Mouse (Mus musculus) heart, embryonic 12.5 days (tissue): ENCODE data around the gene Zcchc3. TPM values are rescaled to one million over a fixed set of nuclear protein-coding genes. Genes with fewer than 3 reads are reported as not detected.
"Not testable (repeated sequence)": the region's sequence is repeated elsewhere in the genome, so short reads cannot be mapped to it uniquely, and the experiment has no call there.

Experiments used
- ATAC-seq: fragments of 200-750 bp; cut with Nextera tagmentation; 2 replicates; pipeline ENCODE4 v1.8.0; 2017; ENCODE audit warnings: moderate TSS enrichment, moderate library complexity; ENCODE audit not compliant: insufficient number of reproducible peaks, low FRiP score
- H3K27ac ChIP-seq: fragments of 300-500 bp; sonication (generic); 2 replicates; pipeline ENCODE4 v1.5.1; 2016; ENCODE audit warnings: mild to moderate bottlenecking, moderate library complexity; ENCODE audit not compliant: poor library complexity, severe bottlenecking
- H3K27me3 ChIP-seq: fragments of 300-500 bp; sonication (generic); replicated peaks from 2 replicates; pipeline ENCODE4 v1.6.1; 2016; ENCODE audit warnings: mild to moderate bottlenecking, moderate library complexity
- H3K36me3 ChIP-seq: fragments of 300-500 bp; sonication (generic); 2 replicates; pipeline ENCODE4 v1.6.1; 2016; ENCODE audit warnings: mild to moderate bottlenecking, moderate library complexity
- H3K4me1 ChIP-seq: fragments of 300-500 bp; sonication (generic); replicated peaks from 2 replicates; pipeline ENCODE4 v1.6.1; 2016; ENCODE audit warnings: mild to moderate bottlenecking
- H3K4me2 ChIP-seq: fragments of 300-500 bp; sonication (generic); 2 replicates; pipeline ENCODE4 v1.6.1; 2016; ENCODE audit warnings: mild to moderate bottlenecking, moderate library complexity
- H3K4me3 ChIP-seq: fragments of 300-500 bp; sonication (generic); 2 replicates; pipeline ENCODE4 v1.5.1; 2016; ENCODE audit warnings: mild to moderate bottlenecking
- H3K9ac ChIP-seq: fragments of 300-500 bp; sonication (generic); 2 replicates; pipeline ENCODE4 v1.6.1; 2016; ENCODE audit warnings: mild to moderate bottlenecking, moderate library complexity
- H3K9me3 ChIP-seq: fragments of 300-500 bp; sonication (generic); replicated peaks from 2 replicates; pipeline ENCODE4 v1.6.1; 2016; ENCODE audit warnings: mild to moderate bottlenecking, moderate library complexity
- WGBS: fragments of 180-500 bp; shearing (Covaris S2); methylation state at CpG from one replicate; pipeline ENCODE4 v1.1.7; 2016; 5-methylcytosine and 5-hydroxymethylcytosine counted together
- polyA plus RNA-seq: library from polyadenylated mRNA; unstranded; fragments of >200 nt; fragmentation: Nextera tagmentation; extraction: Ambion mirVana; gene quantifications from 2 replicates; pipeline ENCODE4 v1.2.1, GENCODE M21; 2016

The Zcchc3 gene
- polyA plus RNA-seq, 1 experiment from 2014 or later, result 61.4 TPM

DNA sequence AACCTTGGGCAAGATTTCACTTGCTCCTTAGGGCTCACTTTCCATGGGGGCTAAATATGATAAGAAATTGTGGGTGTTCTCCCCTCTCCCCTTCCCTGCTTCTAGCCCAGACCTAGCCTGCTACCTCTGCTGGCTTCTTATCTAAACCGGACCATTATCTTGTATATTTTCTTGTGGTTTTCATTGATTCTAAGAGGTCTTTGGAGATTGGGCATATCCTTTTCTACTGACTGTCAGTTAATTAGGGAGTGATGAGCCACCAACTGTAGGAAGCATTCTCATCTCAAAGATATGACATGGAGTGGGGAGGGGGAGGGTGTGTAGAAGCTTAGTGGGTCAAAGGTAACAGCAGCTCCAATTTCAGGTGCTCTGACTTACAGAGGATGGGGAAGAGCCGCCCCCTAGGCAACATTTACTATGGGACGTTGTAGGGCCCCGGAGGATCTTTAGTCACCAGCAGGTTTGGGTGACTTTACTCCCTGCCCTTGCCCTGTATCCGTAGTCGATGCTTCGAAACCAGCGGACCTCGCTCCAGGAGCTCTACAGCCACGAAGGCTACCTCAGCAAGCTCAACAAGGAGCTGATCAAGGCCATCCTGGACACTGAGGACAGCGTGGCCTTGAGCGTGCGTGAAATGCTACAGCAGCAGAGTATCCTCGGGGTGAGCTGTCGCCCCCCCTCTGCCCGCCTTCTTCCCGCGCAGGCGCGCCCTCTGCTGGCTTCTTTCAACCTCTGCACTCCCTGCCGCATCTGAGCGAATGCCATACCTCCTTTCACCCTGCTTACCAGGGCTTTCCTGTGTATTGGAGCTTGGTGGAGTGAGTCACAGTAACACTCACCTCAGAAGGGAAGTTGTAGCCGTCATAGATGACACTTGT is 22.4 kb upstream of the Zcchc3 start:
- Histone ChIP-seq H3K27ac (peak overlapping the region; percentile 94), H3K9me3 (no peaks in the 10 kb centered on the region), H3K9ac (peak overlapping the region; percentile 44; the same call in 1 of the 2 replicates), H3K4me1 (peaks cover 23% of the 10 kb centered on the region), H3K36me3 (no peaks in the 10 kb centered on the region), H3K27me3 (no peaks in the 10 kb centered on the region), H3K4me3 (peak overlapping the region; percentile 37), H3K4me2 (peak overlapping the region; percentile 70)
- peak; percentile 53; the same call in 1 of the 2 replicates for ATAC-seq
- 4% methylated on average over 23 of the region's 23 CpGs for WGBS

DNA sequence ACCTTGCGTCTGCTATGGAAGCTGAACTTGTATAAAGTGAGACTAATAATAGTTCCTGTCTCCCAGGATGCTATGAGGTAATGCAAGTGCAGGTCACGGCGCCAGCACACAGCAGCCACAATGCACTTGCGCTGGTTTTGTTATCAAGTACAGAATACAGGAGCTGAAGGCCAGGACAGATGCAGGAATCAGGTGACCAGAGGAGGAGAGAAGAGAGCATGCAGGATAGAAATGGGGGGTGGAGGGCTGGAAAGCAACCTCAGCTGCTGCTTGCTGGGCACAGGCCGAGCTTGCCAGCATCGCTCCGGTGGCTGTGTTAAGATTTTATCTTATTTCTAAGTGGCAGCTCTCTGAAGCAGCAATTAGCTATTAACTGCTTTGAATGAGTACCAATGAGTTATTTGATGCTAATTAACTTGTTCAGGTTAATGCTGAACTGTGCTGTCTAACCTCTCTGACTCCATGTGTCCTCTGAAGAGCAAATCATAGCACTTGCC is 21.6 kb upstream of the Zcchc3 start:
- ATAC-seq, result peak; percentile 71
- Histone ChIP-seq H3K4me2 (peak overlapping the region; percentile 37; the same call in 1 of the 2 replicates), H3K4me3 (no peak overlapping the region), H3K9me3 (no peaks in the 10 kb centered on the region), H3K27me3 (no peaks in the 10 kb centered on the region), H3K4me1 (peaks cover 23% of the 10 kb centered on the region), H3K9ac (no peak overlapping the region), H3K27ac (peak overlapping the region; percentile 94), H3K36me3 (no peaks in the 10 kb centered on the region)
- 36% methylated on average over 7 of the region's 7 CpGs for WGBS

DNA sequence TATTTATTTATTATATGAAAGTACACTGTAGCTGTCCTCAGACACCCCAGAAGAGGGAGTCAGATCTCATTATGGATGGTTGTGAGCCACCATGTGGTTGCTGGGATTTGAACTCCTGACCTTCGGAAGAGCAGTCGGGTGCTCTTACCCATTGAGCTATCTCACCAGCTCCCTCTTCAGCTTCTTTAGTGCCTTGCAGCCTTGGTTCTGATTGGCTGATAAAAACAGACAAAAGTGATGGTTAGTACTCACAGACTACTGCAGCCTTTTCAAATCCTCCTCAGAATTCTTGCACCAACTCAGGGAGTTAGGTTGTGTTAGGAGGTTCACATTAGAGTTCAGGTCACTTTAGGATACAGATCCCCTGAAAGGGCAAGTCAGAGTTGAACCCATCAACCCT is 13.7 kb upstream of the Zcchc3 start:
- ATAC-seq, result not testable (repeated sequence)

DNA sequence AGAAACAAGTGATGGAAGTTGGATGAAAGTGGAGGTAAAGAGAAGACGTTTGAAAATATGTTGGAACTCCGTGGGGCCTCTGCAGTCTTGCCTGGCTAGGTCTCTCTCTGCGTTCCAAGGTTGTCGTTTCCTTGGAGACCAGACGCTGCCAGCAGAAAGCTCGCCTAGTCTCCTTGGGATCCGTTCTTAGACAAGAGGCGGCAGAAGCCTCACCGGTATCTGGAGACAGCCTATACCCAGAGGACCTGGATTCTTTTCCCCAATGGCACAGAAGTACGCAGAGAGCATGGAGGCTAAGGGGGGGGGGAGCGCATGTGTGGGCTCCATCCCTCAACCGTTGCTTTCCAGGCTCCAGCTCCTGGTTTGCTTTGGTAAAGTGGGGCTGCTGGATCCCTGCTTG is 12.7 kb upstream of the Zcchc3 start:
- 0 out of 2 replicates have a peak overlapping the region, but pooled peaks have one; percentile 33 for H3K9ac ChIP-seq
- H3K27ac ChIP-seq, result no peak overlapping the region
- 0 out of 2 replicates have a peak, but pooled peaks cover 5% of the 10 kb centered on the region for H3K9me3 ChIP-seq
- WGBS, result 10% methylated on average over 12 of the region's 12 CpGs
- no peaks in the 10 kb centered on the region for H3K27me3 ChIP-seq
- ATAC-seq, result no peak
- peak overlapping the region; percentile 61 for H3K4me2 ChIP-seq
- peak overlapping the region; percentile 14 for H3K4me3 ChIP-seq
- peaks cover 20% of the 10 kb centered on the region for H3K4me1 ChIP-seq
- H3K36me3 ChIP-seq, result no peaks in the 10 kb centered on the region

More for the DNA sequence above, 13.7 kb upstream of the Zcchc3 start:
- not testable (repeated sequence) for H3K36me3 ChIP-seq, H3K9me3 ChIP-seq, H3K4me2 ChIP-seq, H3K4me3 ChIP-seq, H3K27ac ChIP-seq, H3K27me3 ChIP-seq, H3K9ac ChIP-seq
- H3K4me1 ChIP-seq, result peaks cover 20% of the 10 kb centered on the region
- 92% methylated on average over 2 of the region's 2 CpGs for WGBS

DNA sequence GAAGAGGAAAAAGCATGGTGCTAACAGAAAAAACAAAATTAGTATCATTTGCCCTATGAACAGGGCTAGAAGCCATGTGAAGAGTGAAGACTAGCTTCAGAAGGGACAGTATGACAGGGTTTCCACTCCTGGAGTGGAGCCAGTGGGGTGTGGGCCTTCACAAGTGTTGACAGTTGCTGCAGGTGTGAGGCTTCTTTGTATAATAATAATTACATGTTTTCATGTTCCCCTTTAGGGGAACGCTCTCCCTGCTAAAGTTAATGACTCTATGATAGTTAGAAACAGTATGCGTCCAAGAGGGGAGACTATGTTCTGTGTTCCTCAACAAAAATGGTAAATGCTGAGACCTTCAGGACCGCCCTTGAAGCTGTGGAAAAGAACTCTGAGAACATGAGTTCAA is 959 bp upstream of the Zcchc3 start:
- Histone ChIP-seq H3K27me3 (no peaks in the 10 kb centered on the region), H3K9ac (no peak overlapping the region), H3K4me1 (peaks cover 26% of the 10 kb centered on the region), H3K4me2 (peak overlapping the region; percentile 100), H3K9me3 (peaks cover 14% of the 10 kb centered on the region), H3K27ac (peak overlapping the region; percentile 99), H3K36me3 (peaks cover 4% of the 10 kb centered on the region; the same call in 1 of the 2 replicates), H3K4me3 (peak overlapping the region; percentile 78; the same call in 1 of the 2 replicates)
- no peak for ATAC-seq
- 95% methylated on average over 3 of the region's 3 CpGs for WGBS

DNA sequence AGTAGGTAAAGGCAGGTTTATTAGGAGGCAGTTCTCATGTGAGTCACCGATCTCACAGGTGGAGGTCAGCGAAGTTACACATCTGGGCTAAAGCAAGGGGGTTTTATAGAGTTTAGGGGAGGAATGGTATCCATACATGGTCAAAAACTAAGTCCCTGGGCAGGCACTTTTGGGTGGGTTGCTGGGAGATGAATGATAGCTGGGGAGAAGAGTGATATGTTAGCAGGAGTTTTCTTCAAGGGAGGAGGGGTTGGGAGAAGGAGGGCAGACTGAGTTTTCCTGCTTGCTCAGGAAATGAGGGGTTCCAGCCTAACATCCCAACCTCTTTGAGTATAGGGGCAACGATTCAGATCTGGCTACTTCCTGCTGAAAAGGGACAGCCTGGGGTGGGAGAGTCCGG is 460 bp upstream of the Zcchc3 start, which contains the start of gene 6820408C15Rik:
Gene 6820408C15Rik (plus strand): TSS at position 301 of the 400 bp plus-strand sequence.
- peak within 1 kb of the TSS; percentile 78 for H3K4me3 ChIP-seq
- 0 out of 2 replicates have a peak, but pooled peaks have one; percentile 2 for ATAC-seq
- H3K4me1 ChIP-seq, result peaks cover 31% of the 10 kb centered on the region
- WGBS, result 23% methylated on average over 4 of the region's 4 CpGs
- H3K36me3 ChIP-seq, result peaks cover 4% of the 10 kb centered on the region; the same call in 1 of the 2 replicates
- H3K9ac ChIP-seq, result peak within 1 kb of the TSS; percentile 98
- H3K27ac ChIP-seq, result peak within 1 kb of the TSS; percentile 99
- peak within 1 kb of the TSS; percentile 100 for H3K4me2 ChIP-seq
- no peaks in the 10 kb centered on the region for H3K27me3 ChIP-seq
- H3K9me3 ChIP-seq, result peaks cover 13% of the 10 kb centered on the region

DNA sequence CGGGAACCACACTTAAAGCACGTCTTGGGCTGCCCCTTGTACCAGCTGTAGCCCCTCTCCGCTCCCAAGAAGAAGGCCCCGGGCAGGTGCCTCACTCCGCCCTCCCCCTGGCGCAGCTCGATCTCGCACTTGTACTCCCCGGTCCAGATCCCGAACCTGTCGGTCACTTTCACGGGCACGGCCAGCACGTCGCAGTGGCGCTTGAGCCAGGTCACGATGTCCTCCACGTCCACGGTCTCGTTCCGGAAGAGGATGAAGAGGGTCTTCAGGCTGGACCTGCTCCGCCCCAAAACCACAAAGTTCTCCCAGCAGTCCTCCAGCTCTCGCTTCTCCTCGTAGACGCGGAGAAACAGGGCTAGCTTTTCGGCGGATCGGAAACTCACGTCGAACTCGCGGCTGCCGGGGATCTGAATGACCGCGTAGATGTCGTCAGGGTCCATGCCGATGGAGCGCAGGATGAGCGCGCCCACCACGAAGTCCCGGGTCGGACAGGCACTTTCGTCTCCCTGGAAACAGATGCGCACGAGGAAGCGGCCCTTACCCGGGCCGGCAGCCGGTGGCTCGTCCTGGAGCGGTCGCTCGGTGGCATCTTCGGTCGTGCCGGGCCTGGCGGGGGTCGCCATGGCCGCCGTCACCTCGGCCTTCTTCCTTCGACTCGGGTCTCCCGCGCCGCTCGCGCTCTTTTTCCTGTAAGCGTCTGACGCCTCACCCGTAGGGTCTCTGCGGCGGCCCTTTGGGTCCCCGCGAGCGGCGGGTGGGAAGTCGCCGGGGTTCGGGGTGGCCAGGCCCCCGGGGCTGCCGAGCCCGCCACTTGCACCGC is 852 bp downstream of the Zcchc3 start:
- peak overlapping the region; percentile 78 for H3K4me3 ChIP-seq
- peak overlapping the region; percentile 99 for H3K27ac ChIP-seq
- WGBS, result under 1% methylated on average over 86 of the region's 86 CpGs
- H3K9ac ChIP-seq, result peak overlapping the region; percentile 98
- peak overlapping the region; percentile 100 for H3K4me2 ChIP-seq
- peaks cover 4% of the 10 kb centered on the region; the same call in 1 of the 2 replicates for H3K36me3 ChIP-seq
- H3K9me3 ChIP-seq, result peaks cover 7% of the 10 kb centered on the region; the same call in 1 of the 2 replicates
- peaks cover 42% of the 10 kb centered on the region for H3K4me1 ChIP-seq
- ATAC-seq, result no peak
- H3K27me3 ChIP-seq, result no peaks in the 10 kb centered on the region

DNA sequence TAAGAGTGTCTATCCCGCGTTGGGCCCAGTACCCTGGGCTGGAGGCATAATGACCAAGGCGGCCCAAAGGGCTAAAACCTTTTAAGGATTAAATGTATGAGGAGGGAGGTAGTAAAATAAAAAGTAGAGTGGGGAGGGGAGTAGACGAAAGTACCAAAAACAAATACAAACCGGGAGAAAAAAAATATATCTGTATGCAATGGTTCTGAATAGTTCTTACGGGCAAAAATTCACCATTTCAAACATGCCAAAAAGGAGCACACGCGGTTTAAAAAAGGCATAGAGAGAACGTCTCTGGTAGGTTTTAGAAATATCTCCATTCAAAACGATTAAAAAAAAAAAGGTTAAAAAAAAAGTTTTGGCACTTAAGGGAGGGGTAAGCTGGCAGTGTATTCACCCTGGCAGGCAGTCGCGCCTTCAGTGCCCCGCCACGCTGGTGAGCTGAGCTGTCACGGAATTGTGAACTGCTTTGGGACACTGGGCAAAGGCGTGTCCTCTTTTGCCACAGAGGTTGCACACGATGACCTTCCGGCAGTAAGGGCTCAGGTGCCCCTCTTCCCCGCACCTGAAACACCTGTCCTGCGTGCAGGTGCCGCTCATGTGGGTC is 1.6 kb downstream of the Zcchc3 start:
- Histone ChIP-seq H3K36me3 (peaks cover 4% of the 10 kb centered on the region; the same call in 1 of the 2 replicates), H3K27ac (peak overlapping the region; percentile 99), H3K9ac (peak overlapping the region; percentile 98), H3K9me3 (peaks cover 7% of the 10 kb centered on the region; the same call in 1 of the 2 replicates), H3K4me1 (peaks cover 42% of the 10 kb centered on the region), H3K4me2 (peak overlapping the region; percentile 100), H3K4me3 (peak overlapping the region; percentile 78), H3K27me3 (no peaks in the 10 kb centered on the region)
- ATAC-seq, result no peak
- WGBS, result 1% methylated on average over 21 of the region's 21 CpGs

DNA sequence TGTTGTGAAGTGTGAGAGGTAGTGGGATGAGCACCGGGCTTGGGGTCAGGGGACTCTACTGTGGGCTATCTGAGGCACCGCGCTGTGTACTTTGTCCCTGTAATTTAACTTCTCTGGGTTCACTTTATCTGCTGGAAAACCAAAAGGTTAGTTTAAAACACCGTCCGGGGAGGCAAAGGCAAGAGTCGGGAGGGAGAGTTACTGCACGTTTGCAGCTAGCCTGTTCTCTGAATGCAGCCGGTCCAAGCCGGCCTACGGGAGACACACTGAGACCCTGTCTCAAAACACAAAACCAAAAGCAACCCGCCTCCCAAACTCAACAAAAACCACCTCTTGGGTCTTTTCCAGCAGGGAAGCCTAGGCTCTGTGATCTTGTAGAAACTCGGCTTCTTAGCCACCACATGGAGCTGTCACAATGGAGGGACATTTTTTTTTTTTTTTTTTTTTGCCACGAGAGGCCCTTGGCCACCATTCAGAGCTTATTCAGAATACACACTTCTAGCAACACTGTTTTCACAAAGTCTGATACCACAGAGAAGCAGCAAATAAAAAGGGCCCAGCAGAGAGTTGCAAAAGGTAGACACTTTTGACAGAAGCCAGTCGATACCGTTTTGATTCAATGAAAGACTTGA is 2.2 kb downstream of the Zcchc3 start:
- no peaks in the 10 kb centered on the region for H3K27me3 ChIP-seq
- peak overlapping the region; percentile 78 for H3K4me3 ChIP-seq
- peak overlapping the region; percentile 100 for H3K4me2 ChIP-seq
- peaks cover 7% of the 10 kb centered on the region; the same call in 1 of the 2 replicates for H3K9me3 ChIP-seq
- peaks cover 42% of the 10 kb centered on the region for H3K4me1 ChIP-seq
- 3% methylated on average over 15 of the region's 15 CpGs for WGBS
- no peak for ATAC-seq
- peak overlapping the region; percentile 99 for H3K27ac ChIP-seq
- H3K36me3 ChIP-seq, result peaks cover 4% of the 10 kb centered on the region; the same call in 1 of the 2 replicates
- H3K9ac ChIP-seq, result peak overlapping the region; percentile 98

DNA sequence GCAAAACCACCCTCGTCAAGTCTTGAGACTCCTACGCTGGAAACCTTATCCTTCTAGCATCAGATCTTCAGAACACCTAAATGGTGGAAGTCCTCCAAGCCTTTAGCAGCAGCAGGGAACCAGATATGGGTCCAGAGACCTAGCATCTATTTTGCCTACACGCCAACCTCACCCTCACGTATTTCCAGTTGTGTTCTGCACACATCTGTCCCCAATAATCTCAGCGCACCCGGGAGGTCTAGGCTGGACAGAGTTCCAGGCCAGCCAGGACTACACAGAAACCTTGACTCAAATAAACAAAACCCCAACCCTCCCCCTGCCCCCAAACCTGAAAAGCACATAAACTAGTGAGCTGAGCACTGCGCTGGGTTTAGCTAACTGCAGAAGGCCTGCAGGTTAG is 3.4 kb downstream of the Zcchc3 start:
- peak overlapping the region; percentile 78 for H3K4me3 ChIP-seq
- H3K9me3 ChIP-seq, result peaks cover 7% of the 10 kb centered on the region; the same call in 1 of the 2 replicates
- no peak for ATAC-seq
- WGBS, result 8% methylated on average over 7 of the region's 7 CpGs
- H3K9ac ChIP-seq, result peak overlapping the region; percentile 98
- peaks cover 44% of the 10 kb centered on the region for H3K4me1 ChIP-seq
- H3K36me3 ChIP-seq, result peaks cover 4% of the 10 kb centered on the region; the same call in 1 of the 2 replicates
- peak overlapping the region; percentile 100 for H3K4me2 ChIP-seq
- peak overlapping the region; percentile 99 for H3K27ac ChIP-seq
- H3K27me3 ChIP-seq, result no peaks in the 10 kb centered on the region
